Mouse (Mus musculus) ES-E14 (cell line): Measurements from ENCODE around the gene Ago1. TPM values are rescaled to one million over a fixed set of nuclear protein-coding genes. Genes with fewer than 3 reads are reported as not detected.
A peak's percentile ranks its signal among the peaks of the same experiment; 100 is the strongest.

Source experiments
- DNase-seq: peaks from one replicate; pipeline ENCODE4 v3.0.0-alpha.2; 2013; ENCODE audit warnings: low read depth, low spot score
- H3K27ac ChIP-seq: 2 replicates; pipeline ENCODE4 v1.5.1; 2012; ENCODE audit warnings: low read depth, mild to moderate bottlenecking, low read length, moderate library complexity, mixed read lengths; ENCODE audit not compliant: poor library complexity, insufficient read depth, severe bottlenecking
- H3K36me3 ChIP-seq: 2 replicates; pipeline ENCODE4 v1.6.1; 2012; ENCODE audit warnings: mild to moderate bottlenecking, low read length, moderate library complexity, mixed read lengths; ENCODE audit not compliant: control insufficient read depth, poor library complexity, insufficient read depth, severe bottlenecking
- H3K4me1 ChIP-seq, 2 experiments: fragments of 150-350 bp in 1 of 2; sonication (generic) in 1 of 2; 2 replicates each; pipeline ENCODE4 v1.6.1; 2012; ENCODE audit warnings: low read length in 2 of 2, mild to moderate bottlenecking in 1 of 2, mixed read lengths in 1 of 2; ENCODE audit not compliant: control insufficient read depth in 2 of 2, insufficient read depth in 2 of 2, poor library complexity in 1 of 2
- H3K4me3 ChIP-seq, 2 experiments: fragments of 150-350 bp in 1 of 2; sonication (generic) in 1 of 2; 2 replicates each; pipeline ENCODE4 v1.5.1; 2012; ENCODE audit warnings: low read length in 2 of 2, low read depth in 1 of 2, mild to moderate bottlenecking in 1 of 2, mixed read lengths in 1 of 2; ENCODE audit not compliant: insufficient read depth in 1 of 2, poor library complexity in 1 of 2, severe bottlenecking in 1 of 2
- H3K9ac ChIP-seq: 2 replicates; pipeline ENCODE4 v1.6.1; 2012; ENCODE audit warnings: low read depth, mild to moderate bottlenecking, low read length, mixed read lengths; ENCODE audit not compliant: poor library complexity, insufficient read depth, severe bottlenecking
- H3K9me3 ChIP-seq: fragments of 150-350 bp; sonication (generic); 2 replicates; pipeline ENCODE4 v1.6.1; 2012; ENCODE audit warnings: low read depth, mild to moderate bottlenecking, low read length; ENCODE audit not compliant: control insufficient read depth, insufficient read depth
- CHD2 ChIP-seq: IDR thresholded peaks from 2 replicates; pipeline ENCODE4 v1.6.1; 2014; ENCODE audit warnings: mild to moderate bottlenecking, low read depth, low read length, inconsistent platforms
- HCFC1 ChIP-seq: IDR thresholded peaks from 2 replicates; pipeline ENCODE4 v1.6.1; 2012; ENCODE audit warnings: low read length, inconsistent platforms, borderline replicate concordance; ENCODE audit not compliant: insufficient read depth
- MAFK ChIP-seq: IDR thresholded peaks from 2 replicates; pipeline ENCODE4 v1.6.1; 2014; ENCODE audit warnings: mild to moderate bottlenecking, low read depth, low read length, inconsistent platforms; ENCODE audit not compliant: insufficient read depth
- ZC3H11A ChIP-seq: IDR thresholded peaks from 2 replicates; pipeline ENCODE4 v1.6.1; 2012; ENCODE audit warnings: low read depth, mild to moderate bottlenecking, inconsistent platforms, low read length, borderline replicate concordance
- ZNF384 ChIP-seq: IDR thresholded peaks from 2 replicates; pipeline ENCODE4 v1.6.1; 2012; ENCODE audit warnings: low read depth, low read length, inconsistent platforms
- in situ Hi-C, 2 experiments: fragments of 600-800 bp; cut with MboI; formaldehyde crosslinking; loops; one replicate each; pipeline ENCODE4 v1.15.1; 2025; ENCODE audit warnings: low sequenced_read_pairs in 2 of 2, inconsistent platforms in 1 of 2; ENCODE audit not compliant: unreplicated experiment in 2 of 2
- total RNA-seq: library from RNA; depleted of rRNA; stranded (reverse); fragments of 300-350 nt; gene quantifications from 2 replicates; pipeline ENCODE4 v1.2.3, GENCODE M21; 2012

Gene Ago1
- total RNA-seq, 1 experiment = 15.8 TPM

GRCm38 (mm10) chr4:126468925-126469324 is 542 bp upstream of the Ago1 start:
- H3K36me3 ChIP-seq = no peaks in the 10 kb centered on the region
- TF ChIP-seq HCFC1 (no peak), ZC3H11A (no peak)
- peaks cover 5 to 8% of the 10 kb centered on the region in 2 experiments; a peak in 3 of 4 replicates for H3K4me1 ChIP-seq
- peak overlapping the region in 1 of 2 experiments; percentile 98; a peak in 2 of 4 replicates for H3K4me3 ChIP-seq
- no peak overlapping the region for H3K27ac ChIP-seq
- H3K9me3 ChIP-seq = no peaks in the 10 kb centered on the region
- in situ Hi-C loops = no loop called here
- H3K9ac ChIP-seq = no peak overlapping the region
- peak; percentile 22 for DNase-seq

GRCm38 (mm10) chr4:126467721-126468284 is 580 bp downstream of the Ago1 start:
- Histone ChIP-seq H3K9me3 (no peaks in the 10 kb centered on the region), H3K27ac (peak overlapping the region; percentile 85), H3K4me3 (peak overlapping the region; percentile 93 to 98), H3K9ac (peak overlapping the region; percentile 92), H3K36me3 (no peaks in the 10 kb centered on the region), H3K4me1 (peaks cover 11 to 16% of the 10 kb centered on the region in 2 experiments; a peak in 3 of 4 replicates)
- TF ChIP-seq ZC3H11A = no peak
- 0 out of 2 replicates have a peak, but pooled peaks have one; percentile 9 for TF ChIP-seq ZNF384
- no peak for TF ChIP-seq HCFC1
- 0 out of 2 replicates have a peak, but pooled peaks have one; percentile 1 for TF ChIP-seq CHD2
- in situ Hi-C loops = no loop called here
- DNase-seq = peak; percentile 91

- peak overlapping the region; percentile 6; the same call in 1 of the 2 replicates for H3K9ac ChIP-seq
Observed at GRCm38 (mm10) chr4:126466251-126466750, 2.1 kb downstream of the Ago1 start.

GRCm38 (mm10) chr4:126465843-126466242 is 2.5 kb downstream of the Ago1 start:
- H3K36me3 ChIP-seq = peaks cover 2% of the 10 kb centered on the region; the same call in 1 of the 2 replicates
- in situ Hi-C loops = no loop called here
- H3K9me3 ChIP-seq = no peaks in the 10 kb centered on the region
- peak overlapping the region; percentile 40; the same call in 1 of the 2 replicates for H3K9ac ChIP-seq
- peak overlapping the region; percentile 87 for H3K27ac ChIP-seq
- peak; percentile 51; the same call in 1 of the 2 replicates for TF ChIP-seq CHD2
- no peak for TF ChIP-seq MAFK
- peak overlapping the region; percentile 67 to 98 for H3K4me3 ChIP-seq
- peak; percentile 99 for DNase-seq
- H3K4me1 ChIP-seq = peaks cover 16% of the 10 kb centered on the region in 2 experiments; a peak in 3 of 4 replicates

More at GRCm38 (mm10) chr4:126466251-126466750, 2.1 kb downstream of the Ago1 start:
- peak overlapping the region; percentile 29 to 98 for H3K4me3 ChIP-seq
- TF ChIP-seq CHD2 (no peak), ZC3H11A (no peak), MAFK (no peak), HCFC1 (no peak), ZNF384 (no peak)
- H3K4me1 ChIP-seq = peaks cover 15 to 16% of the 10 kb centered on the region in 2 experiments; a peak in 3 of 4 replicates
- H3K36me3 ChIP-seq = peaks cover 2% of the 10 kb centered on the region; the same call in 1 of the 2 replicates
- no peaks in the 10 kb centered on the region for H3K9me3 ChIP-seq
- in situ Hi-C loops = no loop called here
- DNase-seq = no peak
- peak overlapping the region; percentile 78 for H3K27ac ChIP-seq

- TF ChIP-seq HCFC1 (no peak), MAFK (no peak), ZNF384 (no peak), ZC3H11A (no peak), CHD2 (no peak; the same call in 1 of the 2 replicates)
- DNase-seq = peak; percentile 72
- H3K9me3 ChIP-seq = no peaks in the 10 kb centered on the region
- in situ Hi-C loops = no loop called here
- peak overlapping the region; percentile 64 to 67 for H3K4me3 ChIP-seq
- peak overlapping the region; percentile 40; the same call in 1 of the 2 replicates for H3K9ac ChIP-seq
- H3K4me1 ChIP-seq = peaks cover 16 to 24% of the 10 kb centered on the region in 2 experiments; a peak in 3 of 4 replicates
- H3K27ac ChIP-seq = peak overlapping the region; percentile 87
- peaks cover 6% of the 10 kb centered on the region; the same call in 1 of the 2 replicates for H3K36me3 ChIP-seq
Observed at GRCm38 (mm10) chr4:126464892-126465235, 3.5 kb downstream of the Ago1 start.
